Mouse (Mus musculus): Measurements from ENCODE around the gene Lmntd2. TPM values are rescaled to one million over a fixed set of nuclear protein-coding genes. Genes with fewer than 3 reads are reported as not detected.

The Lmntd2 gene
- polyA plus RNA-seq, 1 experiment from 2014 or later = 0.80 TPM

GRCm38 (mm10) chr7:141218557-141219133 lies 4.8 kb upstream of the Lmntd2 start:
- no peaks in the 10 kb centered on the region for H3K9me3 ChIP-seq (replicated peaks; ENCODE audit: control insufficient read depth, low read length)
- WGBS (ENCODE audit: insufficient replicate concordance) = 80% methylated on average over 5 of the region's 5 CpGs
- H3K27me3 ChIP-seq (ENCODE audit: control insufficient read depth, insufficient read depth, low read depth, low read length) = no peaks in the 10 kb centered on the region
- no peak overlapping the region for H3K4me2 ChIP-seq (ENCODE audit: low read depth, low read length)
- ATAC-seq (ENCODE audit: low read depth) = no peak
- H3K4me1 ChIP-seq (ENCODE audit: control insufficient read depth, low read depth, low read length) = peaks cover 79% of the 10 kb centered on the region
- H3K36me3 ChIP-seq (ENCODE audit: control insufficient read depth, insufficient read depth) = peaks cover 2% of the 10 kb centered on the region; the same call in 1 of the 2 replicates
- H3K4me3 ChIP-seq (ENCODE audit: low read depth, low read length) = no peak overlapping the region
- no peak overlapping the region; the same call in 1 of the 2 replicates for H3K27ac ChIP-seq (ENCODE audit: low read length)
- H3K9ac ChIP-seq (ENCODE audit: low read depth, low read length) = no peak overlapping the region

GRCm38 (mm10) chr7:141218141-141218540 lies 4.3 kb upstream of the Lmntd2 start:
- H3K27me3 ChIP-seq (ENCODE audit: control insufficient read depth, insufficient read depth, low read depth, low read length) = no peaks in the 10 kb centered on the region
- 86% methylated on average over 3 of the region's 3 CpGs for WGBS (ENCODE audit: insufficient replicate concordance)
- H3K9ac ChIP-seq (ENCODE audit: low read depth, low read length) = no peak overlapping the region
- H3K9me3 ChIP-seq (replicated peaks; ENCODE audit: control insufficient read depth, low read length) = no peaks in the 10 kb centered on the region
- peaks cover 80% of the 10 kb centered on the region for H3K4me1 ChIP-seq (ENCODE audit: control insufficient read depth, low read depth, low read length)
- H3K36me3 ChIP-seq (ENCODE audit: control insufficient read depth, insufficient read depth) = peaks cover 2% of the 10 kb centered on the region; the same call in 1 of the 2 replicates
- H3K27ac ChIP-seq (ENCODE audit: low read length) = no peak overlapping the region
- no peak for ATAC-seq (ENCODE audit: low read depth)
- H3K4me2 ChIP-seq (ENCODE audit: low read depth, low read length) = no peak overlapping the region
- no peak overlapping the region for H3K4me3 ChIP-seq (ENCODE audit: low read depth, low read length)

- Histone ChIP-seq H3K9ac (ENCODE audit: low read depth, low read length) (peak overlapping the region; percentile 7; the same call in 1 of the 2 replicates), H3K27ac (ENCODE audit: low read length) (peak overlapping the region; percentile 94), H3K4me1 (ENCODE audit: control insufficient read depth, low read depth, low read length) (peaks cover 78% of the 10 kb centered on the region), H3K4me3 (ENCODE audit: low read depth, low read length) (peak overlapping the region; percentile 80), H3K9me3 (replicated peaks; ENCODE audit: control insufficient read depth, low read length) (no peaks in the 10 kb centered on the region), H3K27me3 (ENCODE audit: control insufficient read depth, insufficient read depth, low read depth, low read length) (no peaks in the 10 kb centered on the region), H3K4me2 (ENCODE audit: low read depth, low read length) (peak overlapping the region; percentile 100), H3K36me3 (ENCODE audit: control insufficient read depth, insufficient read depth) (peaks cover 2% of the 10 kb centered on the region; the same call in 1 of the 2 replicates)
- ATAC-seq (ENCODE audit: low read depth) = no peak
- 87% methylated on average over 17 of the region's 17 CpGs for WGBS (ENCODE audit: insufficient replicate concordance)
Observed at GRCm38 (mm10) chr7:141217343-141218013, 3.6 kb upstream of the Lmntd2 start.

GRCm38 (mm10) chr7:141216894-141217293 lies 3.0 kb upstream of the Lmntd2 start:
- no peak for ATAC-seq (ENCODE audit: low read depth)
- peaks cover 76% of the 10 kb centered on the region for H3K4me1 ChIP-seq (ENCODE audit: control insufficient read depth, low read depth, low read length)
- no peaks in the 10 kb centered on the region for H3K27me3 ChIP-seq (ENCODE audit: control insufficient read depth, insufficient read depth, low read depth, low read length)
- H3K4me2 ChIP-seq (ENCODE audit: low read depth, low read length) = peak overlapping the region; percentile 100
- H3K27ac ChIP-seq (ENCODE audit: low read length) = peak overlapping the region; percentile 94
- H3K9me3 ChIP-seq (replicated peaks; ENCODE audit: control insufficient read depth, low read length) = no peaks in the 10 kb centered on the region
- peak overlapping the region; percentile 88 for H3K9ac ChIP-seq (ENCODE audit: low read depth, low read length)
- WGBS (ENCODE audit: insufficient replicate concordance) = 83% methylated on average over 11 of the region's 11 CpGs
- H3K36me3 ChIP-seq (ENCODE audit: control insufficient read depth, insufficient read depth) = peaks cover 2% of the 10 kb centered on the region; the same call in 1 of the 2 replicates
- H3K4me3 ChIP-seq (ENCODE audit: low read depth, low read length) = peak overlapping the region; percentile 80

GRCm38 (mm10) chr7:141215880-141216733 lies 2.2 kb upstream of the Lmntd2 start:
- no peaks in the 10 kb centered on the region for H3K9me3 ChIP-seq (replicated peaks; ENCODE audit: control insufficient read depth, low read length)
- H3K9ac ChIP-seq (ENCODE audit: low read depth, low read length) = peak overlapping the region; percentile 88
- no peaks in the 10 kb centered on the region for H3K27me3 ChIP-seq (ENCODE audit: control insufficient read depth, insufficient read depth, low read depth, low read length)
- H3K36me3 ChIP-seq (ENCODE audit: control insufficient read depth, insufficient read depth) = peaks cover 2% of the 10 kb centered on the region; the same call in 1 of the 2 replicates
- peak overlapping the region; percentile 100 for H3K4me2 ChIP-seq (ENCODE audit: low read depth, low read length)
- peaks cover 73% of the 10 kb centered on the region for H3K4me1 ChIP-seq (ENCODE audit: control insufficient read depth, low read depth, low read length)
- ATAC-seq (ENCODE audit: low read depth) = peak; percentile 45
- H3K4me3 ChIP-seq (ENCODE audit: low read depth, low read length) = peak overlapping the region; percentile 80
- peak overlapping the region; percentile 94 for H3K27ac ChIP-seq (ENCODE audit: low read length)
- WGBS (ENCODE audit: insufficient replicate concordance) = 1% methylated on average over 41 of the region's 42 CpGs

- no peaks in the 10 kb centered on the region for H3K27me3 ChIP-seq (ENCODE audit: control insufficient read depth, insufficient read depth, low read depth, low read length)
- peak within 1 kb of the TSS; percentile 100 for H3K4me2 ChIP-seq (ENCODE audit: low read depth, low read length)
- 5% methylated on average over 38 of the region's 41 CpGs for WGBS (ENCODE audit: insufficient replicate concordance)
- H3K36me3 ChIP-seq (ENCODE audit: control insufficient read depth, insufficient read depth) = peaks cover 2% of the 10 kb centered on the region; the same call in 1 of the 2 replicates
- ATAC-seq (ENCODE audit: low read depth) = peak; percentile 94
- peak within 1 kb of the TSS; percentile 94 for H3K27ac ChIP-seq (ENCODE audit: low read length)
- peak within 1 kb of the TSS; percentile 80 for H3K4me3 ChIP-seq (ENCODE audit: low read depth, low read length)
- H3K9ac ChIP-seq (ENCODE audit: low read depth, low read length) = peak within 1 kb of the TSS; percentile 88
- peaks cover 74% of the 10 kb centered on the region for H3K4me1 ChIP-seq (ENCODE audit: control insufficient read depth, low read depth, low read length)
- no peaks in the 10 kb centered on the region for H3K9me3 ChIP-seq (replicated peaks; ENCODE audit: control insufficient read depth, low read length)
Observed at GRCm38 (mm10) chr7:141215101-141215879, 1.4 kb upstream of the Lmntd2 start, which contains the start of gene Rassf7. Rassf7 (plus strand) TSS chr7:141215860.

- 64% methylated on average over 3 of the region's 3 CpGs for WGBS (ENCODE audit: insufficient replicate concordance)
- Histone ChIP-seq H3K4me2 (ENCODE audit: low read depth, low read length) (no peak overlapping the region), H3K36me3 (ENCODE audit: control insufficient read depth, insufficient read depth) (peaks cover 2% of the 10 kb centered on the region; the same call in 1 of the 2 replicates), H3K9me3 (replicated peaks; ENCODE audit: control insufficient read depth, low read length) (no peaks in the 10 kb centered on the region), H3K27ac (ENCODE audit: low read length) (peak overlapping the region; percentile 94; the same call in 1 of the 2 replicates), H3K9ac (ENCODE audit: low read depth, low read length) (no peak overlapping the region), H3K4me1 (ENCODE audit: control insufficient read depth, low read depth, low read length) (peaks cover 74% of the 10 kb centered on the region), H3K4me3 (ENCODE audit: low read depth, low read length) (no peak overlapping the region), H3K27me3 (ENCODE audit: control insufficient read depth, insufficient read depth, low read depth, low read length) (no peaks in the 10 kb centered on the region)
- no peak for ATAC-seq (ENCODE audit: low read depth)
Observed at GRCm38 (mm10) chr7:141214310-141214709, 430 bp upstream of the Lmntd2 start.

GRCm38 (mm10) chr7:141213133-141213532 lies 747 bp downstream of the Lmntd2 start:
- ATAC-seq (ENCODE audit: low read depth) = no peak
- Histone ChIP-seq H3K4me1 (ENCODE audit: control insufficient read depth, low read depth, low read length) (peaks cover 73% of the 10 kb centered on the region), H3K9me3 (replicated peaks; ENCODE audit: control insufficient read depth, low read length) (no peaks in the 10 kb centered on the region), H3K4me3 (ENCODE audit: low read depth, low read length) (no peak overlapping the region), H3K36me3 (ENCODE audit: control insufficient read depth, insufficient read depth) (peaks cover 2% of the 10 kb centered on the region; the same call in 1 of the 2 replicates), H3K9ac (ENCODE audit: low read depth, low read length) (no peak overlapping the region), H3K27me3 (ENCODE audit: control insufficient read depth, insufficient read depth, low read depth, low read length) (no peaks in the 10 kb centered on the region), H3K4me2 (ENCODE audit: low read depth, low read length) (no peak overlapping the region), H3K27ac (ENCODE audit: low read length) (no peak overlapping the region)
- WGBS (ENCODE audit: insufficient replicate concordance) = 85% methylated on average over 3 of the region's 3 CpGs

All from liver, embryonic 16.5 days (tissue).